Mouse (Mus musculus) embryonic facial prominence, embryonic 11.5 days (tissue): ENCODE measurements at regions not wholly inside any gene's neighbourhood (a gene's known extent, or its start where the extent isn't known, plus 50 kb on each side); places are given as distances from the start of the nearest gene placed in this dataset.

ENCODE experiments used
- ATAC-seq: fragments of 200-750 bp; cut with Nextera tagmentation; replicated peaks from 2 replicates; pipeline ENCODE4 v1.8.0; 2017; ENCODE audit warnings: low read depth; ENCODE audit not compliant: insufficient number of reproducible peaks, low FRiP score, low TSS enrichment
- DNase-seq: peaks from one replicate; pipeline ENCODE4 v3.0.0-alpha.2; 2015; ENCODE audit warnings: low spot score
- H3K27ac ChIP-seq: fragments of 300-500 bp; sonication (generic); replicated peaks from 2 replicates; pipeline ENCODE4 v1.5.1; 2014; ENCODE audit warnings: mild to moderate bottlenecking, low read depth, low read length, control low read depth
- H3K27me3 ChIP-seq: fragments of 300-500 bp; sonication (generic); 2 replicates; pipeline ENCODE4 v1.6.1; 2014; ENCODE audit warnings: mild to moderate bottlenecking, low read length, moderate library complexity, mixed read lengths; ENCODE audit not compliant: control insufficient read depth, insufficient read depth
- H3K36me3 ChIP-seq: fragments of 300-500 bp; sonication (generic); replicated peaks from 2 replicates; pipeline ENCODE4 v1.6.1; 2014; ENCODE audit warnings: low read depth, mild to moderate bottlenecking, low read length, moderate library complexity, mixed read lengths; ENCODE audit not compliant: control insufficient read depth, insufficient read depth
- H3K4me1 ChIP-seq: fragments of 300-500 bp; sonication (generic); 2 replicates; pipeline ENCODE4 v1.6.1; 2014; ENCODE audit warnings: low read length, mixed read lengths; ENCODE audit not compliant: control insufficient read depth, insufficient read depth
- H3K4me2 ChIP-seq: fragments of 300-500 bp; sonication (generic); 2 replicates; pipeline ENCODE4 v1.6.1; 2014; ENCODE audit warnings: low read depth, mild to moderate bottlenecking, control low read depth, low read length, moderate library complexity
- H3K4me3 ChIP-seq: fragments of 300-500 bp; sonication (generic); 2 replicates; pipeline ENCODE4 v1.5.1; 2014; ENCODE audit warnings: low read depth, low read length, control low read depth
- H3K9ac ChIP-seq: fragments of 300-500 bp; sonication (generic); replicated peaks from 2 replicates; pipeline ENCODE4 v1.6.1; 2014; ENCODE audit warnings: mild to moderate bottlenecking, control low read depth, low read length
- H3K9me3 ChIP-seq: fragments of 300-500 bp; sonication (generic); replicated peaks from 2 replicates; pipeline ENCODE4 v1.6.1; 2016; ENCODE audit warnings: mild to moderate bottlenecking, low read length, inconsistent platforms, mixed read lengths; ENCODE audit not compliant: control insufficient read depth
- WGBS: fragments of 180-500 bp; shearing (Covaris S2); extraction: QIAGEN DNeasy Blood & Tissue Kit; methylation state at CpG from one replicate; pipeline ENCODE4 v1.1.7; 2014; 5-methylcytosine and 5-hydroxymethylcytosine counted together

GRCm38 (mm10) chr4:58728641-58729040, 58.9 kb downstream of the Olfr267 start:
- Histone ChIP-seq H3K4me1 (no peaks in the 10 kb centered on the region), H3K4me2 (no peak overlapping the region), H3K9ac (no peak overlapping the region), H3K36me3 (no peaks in the 10 kb centered on the region), H3K27me3 (no peaks in the 10 kb centered on the region), H3K4me3 (no peak overlapping the region), H3K9me3 (no peaks in the 10 kb centered on the region), H3K27ac (no peak overlapping the region)
- WGBS = 43% methylated on average over 1 of the region's 1 CpGs
- ATAC-seq (no peak), DNase-seq (no peak)

- no peak overlapping the region for H3K27ac ChIP-seq
- no peaks in the 10 kb centered on the region for H3K9me3 ChIP-seq
- no peak for DNase-seq
- 27% methylated on average over 2 of the region's 2 CpGs for WGBS
- H3K4me1 ChIP-seq = no peaks in the 10 kb centered on the region
- H3K4me3 ChIP-seq = no peak overlapping the region
- H3K9ac ChIP-seq = no peak overlapping the region
- H3K4me2 ChIP-seq = no peak overlapping the region
- no peak for ATAC-seq
- no peaks in the 10 kb centered on the region for H3K36me3 ChIP-seq
- no peaks in the 10 kb centered on the region for H3K27me3 ChIP-seq
Measured at GRCm38 (mm10) chr4:58726424-58726823, 61.1 kb downstream of the Olfr267 start.

GRCm38 (mm10) chr4:58722772-58723171, 64.7 kb downstream of the Olfr267 start:
- H3K9ac ChIP-seq = no peak overlapping the region
- peak; percentile 62 for DNase-seq
- no peak overlapping the region for H3K4me2 ChIP-seq

GRCm38 (mm10) chr4:58720682-58721081, 66.8 kb downstream of the Olfr267 start:
- WGBS = 86% methylated on average over 8 of the region's 8 CpGs
- no peaks in the 10 kb centered on the region for H3K4me1 ChIP-seq
- no peak overlapping the region for H3K4me2 ChIP-seq
- no peak overlapping the region for H3K9ac ChIP-seq
- H3K4me3 ChIP-seq = no peak overlapping the region
- DNase-seq (no peak), ATAC-seq (no peak)
- H3K9me3 ChIP-seq = no peaks in the 10 kb centered on the region
- H3K27ac ChIP-seq = no peak overlapping the region
- H3K27me3 ChIP-seq = no peaks in the 10 kb centered on the region
- no peaks in the 10 kb centered on the region for H3K36me3 ChIP-seq

More at GRCm38 (mm10) chr4:58722772-58723171, 64.7 kb downstream of the Olfr267 start:
- Histone ChIP-seq H3K36me3 (no peaks in the 10 kb centered on the region), H3K27ac (no peak overlapping the region; the same call in 1 of the 2 replicates), H3K9me3 (no peaks in the 10 kb centered on the region), H3K4me3 (no peak overlapping the region), H3K4me1 (no peaks in the 10 kb centered on the region), H3K27me3 (no peaks in the 10 kb centered on the region)
- 40% methylated on average over 9 of the region's 9 CpGs for WGBS
- ATAC-seq = no peak

- H3K9ac ChIP-seq = no peak overlapping the region
- no peaks in the 10 kb centered on the region; the same call in 1 of the 2 replicates for H3K4me1 ChIP-seq
- no peak overlapping the region for H3K4me2 ChIP-seq
- H3K27ac ChIP-seq = no peak overlapping the region
- H3K4me3 ChIP-seq = no peak overlapping the region
- no peaks in the 10 kb centered on the region for H3K27me3 ChIP-seq
- ATAC-seq = no peak
- H3K36me3 ChIP-seq = no peaks in the 10 kb centered on the region
- 42% methylated on average over 11 of the region's 11 CpGs for WGBS
- no peaks in the 10 kb centered on the region for H3K9me3 ChIP-seq
- no peak for DNase-seq
Measured at GRCm38 (mm10) chr4:58716426-58716825, 71.1 kb downstream of the Olfr267 start.

- no peak for ATAC-seq
Measured at GRCm38 (mm10) chr4:58715846-58716245, 71.7 kb downstream of the Olfr267 start.

GRCm38 (mm10) chr4:58714221-58714620, 73.3 kb downstream of the Olfr267 start:
- H3K4me2 ChIP-seq = no peak overlapping the region
- 35% methylated on average over 13 of the region's 13 CpGs for WGBS
- ATAC-seq (no peak), DNase-seq (no peak)
- H3K27ac ChIP-seq = no peak overlapping the region
- H3K27me3 ChIP-seq = no peaks in the 10 kb centered on the region
- no peak overlapping the region for H3K9ac ChIP-seq
- no peaks in the 10 kb centered on the region for H3K9me3 ChIP-seq
- no peaks in the 10 kb centered on the region for H3K36me3 ChIP-seq
- H3K4me1 ChIP-seq = no peaks in the 10 kb centered on the region; the same call in 1 of the 2 replicates
- H3K4me3 ChIP-seq = no peak overlapping the region

More at GRCm38 (mm10) chr4:58715846-58716245, 71.7 kb downstream of the Olfr267 start:
- 84% methylated on average over 8 of the region's 8 CpGs for WGBS
- H3K4me3 ChIP-seq = no peak overlapping the region
- H3K4me2 ChIP-seq = no peak overlapping the region
- H3K4me1 ChIP-seq = no peaks in the 10 kb centered on the region; the same call in 1 of the 2 replicates
- H3K36me3 ChIP-seq = no peaks in the 10 kb centered on the region
- H3K27me3 ChIP-seq = no peaks in the 10 kb centered on the region
- no peak for DNase-seq
- H3K9me3 ChIP-seq = no peaks in the 10 kb centered on the region
- no peak overlapping the region for H3K27ac ChIP-seq
- H3K9ac ChIP-seq = no peak overlapping the region

- WGBS = 83% methylated on average over 2 of the region's 2 CpGs
- no peaks in the 10 kb centered on the region for H3K36me3 ChIP-seq
Measured at GRCm38 (mm10) chr4:58712875-58713274, 74.6 kb downstream of the Olfr267 start.

More at GRCm38 (mm10) chr4:58712875-58713274, 74.6 kb downstream of the Olfr267 start:
- DNase-seq = no peak
- no peak overlapping the region for H3K9ac ChIP-seq
- H3K27me3 ChIP-seq = no peaks in the 10 kb centered on the region
- no peaks in the 10 kb centered on the region; the same call in 1 of the 2 replicates for H3K4me1 ChIP-seq
- no peaks in the 10 kb centered on the region for H3K9me3 ChIP-seq
- no peak overlapping the region for H3K27ac ChIP-seq
- no peak overlapping the region for H3K4me3 ChIP-seq
- no peak overlapping the region for H3K4me2 ChIP-seq
- ATAC-seq = no peak
